Mouse (Mus musculus): ENCODE results near the gene Auh. TPM values are rescaled to one million over a fixed set of nuclear protein-coding genes. Genes with fewer than 3 reads are reported as not detected.

Gene Auh
- 26.1 TPM for polyA plus RNA-seq (2014; fragmentation: Illumina TruSeq; extraction: RNeasy Lipid Tissue Mini Kit (QIAGEN cat#74804))

DNA sequence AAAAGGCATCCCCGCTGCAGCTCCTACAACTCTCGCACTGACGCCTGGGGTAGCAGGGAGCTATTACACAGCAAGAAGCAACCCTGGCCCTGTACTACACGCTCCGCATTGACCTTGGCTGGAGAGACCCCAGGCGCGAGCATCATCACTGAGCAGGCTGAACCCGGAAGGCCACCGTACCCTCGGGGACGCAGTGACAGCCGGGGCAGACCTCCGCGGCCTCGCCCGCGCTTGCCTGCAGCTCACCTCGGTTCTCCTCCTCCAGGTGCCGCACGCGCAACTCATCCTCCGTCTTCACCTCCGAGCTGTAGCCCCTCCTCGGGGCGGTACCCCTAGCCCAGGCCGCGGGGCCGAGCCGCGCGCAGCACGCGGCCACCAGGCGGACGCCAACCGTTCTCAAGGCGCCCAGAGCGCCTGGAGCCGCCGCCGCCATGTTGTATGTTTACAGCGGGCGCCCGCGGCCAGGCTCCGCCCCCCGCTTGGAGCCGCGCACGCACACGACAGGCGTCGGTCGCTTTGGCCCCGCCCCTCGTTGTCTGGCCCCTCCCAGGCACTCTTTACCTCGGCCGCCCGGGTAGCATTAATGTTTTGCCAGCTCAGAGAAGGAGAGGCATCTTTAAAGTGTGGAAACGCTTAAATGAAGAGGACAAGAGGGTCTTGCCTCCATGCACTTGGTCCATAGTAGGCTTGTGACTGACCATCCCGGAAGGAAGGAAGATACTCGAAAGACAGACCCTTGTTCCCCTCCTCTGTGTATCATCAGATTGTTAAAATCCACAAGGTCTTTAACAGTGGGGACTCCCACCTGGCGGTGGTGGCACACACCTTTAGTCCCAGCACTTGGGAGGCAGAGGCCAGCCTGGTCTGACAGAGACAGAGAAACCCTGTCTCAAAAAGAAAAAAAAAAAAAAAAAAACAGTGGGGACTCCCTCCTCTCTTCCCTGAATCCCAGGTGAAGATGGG is at the start of gene Auh:
Gene Auh, minus strand, starts transcription at position 473 of the 963 bp plus-strand sequence.

Other genes starting within 250 kb of the Auh start
- 5.5 TPM for gene Nfil3, start 51.4 kb upstream of the Auh start, polyA plus RNA-seq (2014; fragmentation: Illumina TruSeq; extraction: RNeasy Lipid Tissue Mini Kit (QIAGEN cat#74804))